Mouse (Mus musculus) kidney, adult 2 months (tissue): Measurements from ENCODE around the gene Pak3.

ENCODE experiments used
- CTCF ChIP-seq: fragments of 200-500 bp; conservative IDR thresholded peaks from 2 replicates; pipeline ENCODE4 v1.5.1; 2011; ENCODE audit warnings: low read depth, mild to moderate bottlenecking, control low read depth, low read length, moderate library complexity, mixed read lengths; ENCODE audit not compliant: insufficient read depth, insufficient read length
- POLR2A ChIP-seq: fragments of 200-500 bp; IDR thresholded peaks from one replicate; pipeline ENCODE4 v1.6.1; 2011; ENCODE audit warnings: low read depth, low read length, control low read depth

GRCm38 (mm10) chrX:143826521-143826920, 308.1 kb downstream of the Pak3 start:
- TF ChIP-seq CTCF (no peak), POLR2A (no peak)
